Mouse (Mus musculus): ENCODE results near the gene Txnrd2.

The Txnrd2 gene

DNA sequence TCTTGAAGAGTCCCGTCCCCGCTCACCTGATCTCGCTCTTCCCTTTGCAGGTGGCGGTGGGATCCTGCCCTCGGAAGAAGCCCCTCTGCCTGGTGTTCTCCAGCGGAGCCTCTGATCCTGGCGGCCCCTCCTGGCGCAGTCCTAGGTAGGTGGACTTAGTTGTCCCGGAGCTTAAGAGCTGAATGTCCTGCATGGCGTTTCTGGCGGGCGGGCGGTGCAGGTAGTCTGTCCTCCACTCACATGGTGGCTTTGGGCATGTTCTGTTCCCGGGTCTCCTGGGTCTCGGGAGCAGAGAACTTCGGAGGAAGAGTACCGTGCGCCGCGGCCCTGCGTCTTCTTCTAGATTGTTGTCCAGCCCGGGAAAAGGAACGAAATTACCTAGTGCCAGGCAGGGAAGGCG, 72.8 kb downstream of the Txnrd2 start:
- in situ Hi-C loops (cut with MboI; ENCODE audit: low pct_unique_long_range_greater_than_20kb in 1 of 2, low sequenced_read_pairs in 2 of 2, unreplicated experiment in 1 of 2): no loop called here

DNA sequence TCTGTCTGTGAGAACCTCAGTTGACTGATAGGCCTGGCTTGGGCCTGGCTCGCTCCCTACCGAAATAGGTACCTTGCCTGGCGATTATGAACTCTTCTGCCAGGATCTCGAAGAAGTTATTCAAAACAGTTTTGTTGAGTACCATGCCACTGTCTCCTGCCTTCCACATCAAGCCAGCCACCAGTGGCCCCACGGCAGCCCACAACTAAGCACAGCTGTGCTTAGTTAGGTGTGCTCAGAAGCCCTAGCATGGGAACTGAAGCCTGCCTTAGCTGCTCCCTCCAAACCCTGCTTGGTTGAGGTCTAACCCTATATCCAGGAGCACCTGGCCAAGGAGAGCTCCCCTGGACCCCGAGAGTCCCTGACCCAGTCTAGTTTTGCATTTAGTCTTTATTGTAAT, 75.3 kb downstream of the Txnrd2 start:
- in situ Hi-C loops (cut with MboI; ENCODE audit: low pct_unique_long_range_greater_than_20kb in 1 of 2, low sequenced_read_pairs in 2 of 2, unreplicated experiment in 1 of 2): no loop called here

DNA sequence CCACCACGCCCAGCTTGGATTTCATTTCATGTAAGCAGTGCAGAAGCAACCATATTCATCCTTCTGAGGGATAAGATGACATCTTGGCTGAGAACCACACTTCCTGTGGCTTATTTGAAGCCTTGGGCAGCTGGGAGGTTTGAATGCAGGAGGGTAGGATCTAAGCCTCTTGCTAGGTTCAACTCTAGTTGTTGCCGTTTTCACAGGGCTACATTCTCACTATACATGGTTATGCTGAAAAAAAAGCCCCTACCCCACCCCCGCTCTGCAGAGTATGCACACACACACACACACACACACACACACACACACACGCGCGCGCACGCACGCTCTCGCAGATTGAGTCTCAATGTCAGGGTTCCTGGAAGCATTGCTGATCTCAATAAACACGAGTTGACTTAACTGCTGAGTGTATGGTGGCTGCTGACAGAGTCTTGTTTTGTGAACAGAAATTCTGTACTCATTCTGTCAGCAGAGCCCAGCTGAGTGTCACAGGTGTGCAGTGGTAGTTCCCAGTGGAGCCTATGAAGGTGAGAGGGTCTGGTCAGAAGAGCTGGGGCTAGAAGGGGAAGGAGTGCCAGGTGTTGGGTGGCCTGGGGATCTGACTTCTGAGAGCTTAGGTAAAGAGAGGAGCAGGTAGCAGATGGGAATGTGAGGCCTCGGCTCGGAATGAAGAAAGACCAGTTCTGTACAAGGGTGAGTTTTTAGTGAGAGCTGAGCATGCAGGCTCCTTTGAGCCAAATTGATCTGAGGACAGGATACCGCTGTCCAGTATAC, 77.6 kb downstream of the Txnrd2 start:
- in situ Hi-C loops (cut with MboI; ENCODE audit: low pct_unique_long_range_greater_than_20kb in 1 of 2, low sequenced_read_pairs in 2 of 2, unreplicated experiment in 1 of 2): no loop called here

DNA sequence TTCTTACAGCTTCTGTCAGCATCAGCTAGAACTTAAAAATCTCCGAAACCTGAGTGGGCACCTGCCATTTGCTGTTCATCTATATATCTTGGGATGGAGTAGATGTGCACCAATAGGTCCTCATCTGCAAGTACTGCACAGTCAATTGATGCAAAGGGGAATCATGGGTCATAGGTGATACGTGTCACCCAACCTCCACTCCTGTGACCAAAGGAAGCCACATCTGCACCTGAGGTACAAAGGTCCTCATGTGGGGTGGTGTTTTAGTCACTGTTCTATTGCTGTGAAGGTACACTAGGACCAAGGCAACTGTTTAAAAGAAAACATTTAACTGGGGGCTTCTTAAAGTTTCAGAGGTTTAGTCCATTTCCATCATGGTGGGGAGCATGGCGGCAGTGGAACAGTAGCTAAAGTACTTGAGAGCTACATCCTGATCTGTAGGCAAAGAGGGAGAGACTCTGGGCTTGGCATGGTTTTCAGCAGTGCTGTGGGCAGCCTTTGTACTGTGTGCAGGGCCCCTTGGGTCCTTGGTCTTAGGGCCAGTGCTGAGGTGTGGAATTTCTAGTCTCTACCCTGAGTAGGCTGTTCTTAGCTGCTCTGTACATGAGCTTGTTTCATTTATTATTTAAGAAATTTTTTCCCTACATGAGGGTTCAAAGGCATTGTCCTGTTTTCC, 80.5 kb downstream of the Txnrd2 start:
- in situ Hi-C loops (cut with MboI; ENCODE audit: low pct_unique_long_range_greater_than_20kb in 1 of 2, low sequenced_read_pairs in 2 of 2, unreplicated experiment in 1 of 2): no loop called here

GRCm38 (mm10) chr16:18507200-18507549, 81.0 kb downstream of the Txnrd2 start:
- in situ Hi-C loops (cut with MboI; ENCODE audit: low pct_unique_long_range_greater_than_20kb in 1 of 2, low sequenced_read_pairs in 2 of 2, unreplicated experiment in 1 of 2): no loop called here

DNA sequence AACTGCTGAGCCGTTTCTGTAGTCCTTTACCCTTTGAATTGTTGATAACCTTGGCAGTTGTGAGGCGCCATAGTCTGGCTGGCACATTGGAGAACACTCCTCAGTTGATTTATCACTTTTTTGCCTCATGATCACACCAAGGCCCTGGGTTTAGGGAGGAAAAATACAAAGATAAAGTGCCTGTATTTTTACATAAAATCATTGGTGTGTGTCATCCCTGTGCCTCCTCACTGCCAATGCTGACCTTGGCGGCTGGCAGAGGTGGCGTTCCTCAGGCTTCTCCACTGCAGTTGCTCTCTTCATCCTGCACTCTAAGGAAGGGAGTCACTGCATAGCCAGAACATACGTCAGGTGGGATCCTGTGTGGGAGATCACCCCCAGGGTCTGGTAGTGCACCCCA, 85.6 kb downstream of the Txnrd2 start:
- in situ Hi-C loops (cut with MboI; ENCODE audit: low pct_unique_long_range_greater_than_20kb in 1 of 2, low sequenced_read_pairs in 2 of 2, unreplicated experiment in 1 of 2): no loop called here

DNA sequence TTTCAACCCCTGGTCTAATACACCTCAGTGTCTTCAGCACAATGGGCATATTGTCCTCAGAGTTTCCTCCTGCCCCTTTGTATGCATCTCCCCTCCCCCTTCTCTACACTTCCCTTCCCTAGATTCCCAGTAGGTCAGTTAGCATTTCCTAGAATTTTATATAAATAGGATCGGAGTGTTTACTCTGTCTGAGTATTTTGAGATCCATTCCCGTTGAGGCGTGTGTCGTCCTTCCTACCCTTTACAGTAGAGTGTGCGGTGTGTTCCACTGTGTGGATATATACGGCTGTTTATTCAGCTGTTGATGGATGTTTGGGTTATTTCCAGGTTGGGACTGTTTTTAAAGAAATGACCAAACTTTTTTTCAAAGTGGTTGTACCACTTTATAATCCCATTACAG, 87.3 kb downstream of the Txnrd2 start:
- in situ Hi-C loops (cut with MboI; ENCODE audit: low pct_unique_long_range_greater_than_20kb in 1 of 2, low sequenced_read_pairs in 2 of 2, unreplicated experiment in 1 of 2): no loop called here

DNA sequence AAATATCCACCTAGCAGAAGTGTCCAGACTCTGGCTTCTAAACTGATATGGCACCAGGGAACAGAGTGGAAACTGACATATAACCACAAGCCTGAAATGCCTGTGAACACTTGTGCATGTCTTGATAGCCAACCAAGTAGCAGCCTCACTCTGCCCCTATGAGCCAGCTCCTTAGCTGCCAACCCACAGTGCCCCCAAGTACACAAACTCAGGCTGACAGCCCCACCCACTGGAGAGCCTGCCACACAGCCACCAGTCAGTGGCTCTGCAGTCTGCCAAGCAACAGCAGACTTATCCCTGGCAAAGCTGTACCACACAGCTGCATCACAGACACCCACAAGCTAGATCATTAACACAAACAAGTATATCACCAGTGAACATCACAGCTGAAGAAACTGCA, 91.9 kb downstream of the Txnrd2 start:
- in situ Hi-C loops (cut with MboI; ENCODE audit: low pct_unique_long_range_greater_than_20kb in 1 of 2, low sequenced_read_pairs in 2 of 2, unreplicated experiment in 1 of 2): no loop called here

GRCm38 (mm10) chr16:18523563-18524245, 97.5 kb downstream of the Txnrd2 start:
- in situ Hi-C loops (cut with MboI; ENCODE audit: low pct_unique_long_range_greater_than_20kb in 1 of 2, low sequenced_read_pairs in 2 of 2, unreplicated experiment in 1 of 2): no loop called here

DNA sequence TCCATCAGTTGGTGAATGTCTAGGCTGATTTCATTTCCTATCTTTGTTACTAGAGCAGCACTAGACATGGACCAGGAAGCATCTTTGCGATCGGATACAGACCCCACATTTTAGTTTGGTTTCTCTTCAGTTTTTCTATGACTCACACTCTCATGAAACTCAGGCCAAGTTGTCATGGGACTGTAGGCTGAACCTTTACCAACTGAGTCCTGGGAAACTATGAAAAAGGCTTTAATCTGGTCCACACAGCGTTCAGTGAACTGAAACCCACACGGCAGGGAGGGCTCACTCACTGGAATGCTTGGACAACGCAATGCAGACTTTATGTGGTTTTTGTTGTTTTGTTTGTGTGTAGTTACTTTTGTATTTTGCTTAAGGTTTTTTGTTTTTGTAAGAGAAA, 102.5 kb downstream of the Txnrd2 start:
- in situ Hi-C loops (cut with MboI; ENCODE audit: low pct_unique_long_range_greater_than_20kb in 1 of 2, low sequenced_read_pairs in 2 of 2, unreplicated experiment in 1 of 2): no loop called here
